Mouse (Mus musculus) 3T3-L1 (cell line): ENCODE data around the gene Cdh8.

Source experiments
- DNase-seq: peaks from one replicate; pipeline ENCODE4 v3.0.0-alpha.2; 2015; ENCODE audit warnings: low read depth, low spot score

Cdh8 gene

DNA sequence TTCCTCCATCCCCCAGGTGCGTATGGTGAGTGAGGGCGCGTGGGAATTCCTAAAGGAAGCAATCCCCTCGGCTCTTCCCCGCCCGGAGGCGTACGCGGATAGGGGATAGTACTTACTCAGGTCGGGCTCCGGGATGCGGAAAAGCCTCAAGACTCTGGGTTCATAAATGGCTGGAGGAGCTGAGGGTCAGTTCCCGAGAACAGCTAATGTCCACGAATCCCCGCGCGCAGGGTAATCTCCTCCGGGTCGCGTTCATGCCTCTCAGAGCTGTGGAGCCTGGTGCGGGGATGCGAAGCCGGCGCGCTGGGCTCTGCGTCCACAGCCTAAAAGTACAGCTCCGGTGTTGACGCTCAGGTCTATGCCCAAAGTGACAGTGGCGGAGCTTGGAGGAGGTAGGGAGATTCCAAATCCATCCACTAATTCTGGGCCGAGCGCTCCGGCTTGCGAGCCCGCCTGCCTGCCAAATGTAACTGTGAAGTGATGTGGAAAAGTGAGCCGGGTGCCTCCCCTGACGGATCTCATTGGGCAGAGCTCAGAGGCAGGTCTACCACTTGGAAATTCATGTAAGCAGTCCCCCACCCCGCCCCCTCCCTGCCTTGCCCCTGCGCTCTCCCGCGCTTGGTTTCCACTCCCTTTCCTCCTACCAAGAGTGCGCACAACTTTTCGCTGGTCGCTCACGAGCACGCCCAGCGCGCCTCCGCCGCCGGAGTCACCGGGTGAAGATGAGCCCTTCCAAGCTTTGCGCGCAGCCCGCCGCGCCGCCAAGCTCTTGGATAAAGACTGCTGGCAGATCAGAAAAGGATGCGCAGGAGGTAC, at the start of gene Cdh8:
Gene Cdh8, minus strand, starts transcription at position 506 of the 816 bp plus-strand sequence.
- no peak for DNase-seq

- DNase-seq: no peak
These were observed 30.2 kb upstream of the Cdh8 start for GRCm38 (mm10) chr8:99446506-99446905.

- no peak for DNase-seq
These were observed 9.6 kb upstream of the Cdh8 start for GRCm38 (mm10) chr8:99425901-99426300.

- no peak for DNase-seq
These were observed 5.2 kb upstream of the Cdh8 start for GRCm38 (mm10) chr8:99421516-99421915.

- no peak for DNase-seq
These were observed 3.5 kb upstream of the Cdh8 start for GRCm38 (mm10) chr8:99419726-99420125.

- no peak for DNase-seq
These were observed 1.2 kb upstream of the Cdh8 start for GRCm38 (mm10) chr8:99417456-99417855.

GRCm38 (mm10) chr8:99415076-99415965, 950 bp downstream of the Cdh8 start:
- no peak for DNase-seq

- no peak for DNase-seq
These were observed 1.8 kb downstream of the Cdh8 start for GRCm38 (mm10) chr8:99414483-99414921.

DNA sequence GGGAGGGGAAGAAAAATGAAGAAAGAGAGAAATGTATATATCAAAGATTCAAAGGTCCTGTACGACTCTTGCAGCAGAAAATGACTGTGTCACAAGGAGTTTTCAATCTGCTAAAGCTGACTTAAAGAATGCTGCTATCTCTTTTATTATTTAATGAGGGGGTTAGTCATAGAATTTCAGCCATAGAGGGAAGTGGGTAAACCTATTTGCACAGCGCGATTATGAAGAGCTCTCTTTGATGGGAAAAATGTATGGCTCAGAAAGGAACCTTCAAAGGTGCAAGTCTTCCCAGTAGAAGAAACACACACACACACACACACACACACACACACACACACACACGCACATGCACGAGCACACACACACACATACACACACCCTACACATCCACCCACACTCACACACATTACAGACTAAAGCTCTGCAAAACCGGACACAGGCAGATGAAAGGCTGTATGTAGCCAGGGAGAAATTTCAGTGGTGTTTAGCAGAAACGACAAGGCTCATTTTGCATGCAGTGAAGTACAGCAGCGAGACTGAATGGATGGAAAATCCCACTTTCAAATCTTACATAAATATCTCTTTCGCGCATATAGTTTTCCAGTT, 2.3 kb downstream of the Cdh8 start:
- DNase-seq: no peak

GRCm38 (mm10) chr8:99393908-99394307, 22.4 kb downstream of the Cdh8 start:
- DNase-seq: no peak

GRCm38 (mm10) chr8:99370104-99370503, 46.2 kb downstream of the Cdh8 start:
- no peak for DNase-seq

DNA sequence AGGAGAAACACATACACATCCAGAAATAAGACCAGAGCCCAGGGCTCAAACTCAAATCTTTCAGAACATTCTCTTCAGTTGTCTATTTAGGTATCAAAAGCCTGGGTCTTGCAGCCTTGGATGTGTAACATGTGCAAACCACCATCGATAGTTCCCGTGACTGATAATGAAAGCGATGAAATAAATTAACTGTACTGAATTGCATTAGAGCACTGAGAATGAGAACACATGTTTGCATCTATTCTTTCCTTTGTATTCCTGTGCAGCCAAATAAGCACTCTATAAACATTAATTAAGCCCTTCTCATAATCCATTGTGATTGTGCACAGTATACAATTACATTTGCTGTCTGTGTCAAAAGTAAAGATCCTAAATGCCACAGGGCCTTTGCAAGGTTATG, 47.1 kb downstream of the Cdh8 start:
- no peak for DNase-seq

- DNase-seq: no peak
These were observed 47.8 kb downstream of the Cdh8 start for GRCm38 (mm10) chr8:99368449-99368848.

GRCm38 (mm10) chr8:99353923-99354322, 62.3 kb downstream of the Cdh8 start:
- DNase-seq: no peak

- DNase-seq: no peak
These were observed 63.0 kb downstream of the Cdh8 start for GRCm38 (mm10) chr8:99353221-99353620.

GRCm38 (mm10) chr8:99349456-99349855, 66.8 kb downstream of the Cdh8 start:
- no peak for DNase-seq

DNA sequence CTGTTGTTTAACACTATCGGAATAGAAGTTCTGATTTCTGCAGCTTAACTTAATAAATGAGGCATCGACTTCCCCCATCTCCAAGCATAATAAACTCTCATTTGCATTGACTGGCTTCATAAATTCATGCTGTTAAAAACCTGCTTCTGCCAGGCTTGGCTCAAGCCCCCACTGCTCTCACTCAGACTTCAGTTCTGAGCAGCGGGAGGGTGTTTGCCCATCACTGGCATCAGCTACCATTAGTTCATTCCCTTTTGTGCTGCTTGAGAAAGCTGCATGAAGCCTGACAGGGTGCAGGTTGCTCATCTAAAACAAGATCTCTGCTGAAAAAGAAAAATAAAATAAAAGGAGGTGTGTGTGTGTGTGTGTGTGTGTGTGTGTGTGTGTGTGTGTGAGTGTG, 67.7 kb downstream of the Cdh8 start:
- no peak for DNase-seq

GRCm38 (mm10) chr8:99339310-99339709, 77.0 kb downstream of the Cdh8 start:
- no peak for DNase-seq

GRCm38 (mm10) chr8:99327559-99327958, 88.7 kb downstream of the Cdh8 start:
- no peak for DNase-seq

GRCm38 (mm10) chr8:99314561-99314960, 101.7 kb downstream of the Cdh8 start:
- DNase-seq: no peak

- DNase-seq: no peak
These were observed 112.1 kb downstream of the Cdh8 start for GRCm38 (mm10) chr8:99304184-99304583.

DNA sequence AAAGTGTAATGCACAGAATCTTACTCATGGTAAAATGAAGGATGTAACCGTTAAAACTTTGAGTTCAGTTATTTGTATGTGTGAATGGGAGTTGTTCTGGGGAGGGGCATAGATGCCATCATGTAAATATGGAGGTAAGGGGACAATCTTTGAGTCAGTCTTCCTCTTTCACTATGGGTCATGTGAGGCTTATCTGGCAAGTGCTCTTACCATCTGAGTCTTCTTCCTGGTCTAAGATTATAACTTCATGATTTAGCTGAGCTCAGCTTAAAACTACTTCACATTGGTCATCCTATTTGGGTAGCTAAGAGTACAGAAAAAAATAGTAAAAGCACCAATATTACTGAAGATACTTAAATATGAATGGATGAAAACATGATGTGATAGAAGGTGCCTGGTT, 126.1 kb downstream of the Cdh8 start:
- no peak for DNase-seq
